Mouse (Mus musculus): Measurements from ENCODE around the gene Hist1h2ae. TPM values are rescaled to one million over a fixed set of nuclear protein-coding genes. Genes with fewer than 3 reads are reported as not detected.
"Not testable (repeated sequence)": the region's sequence is repeated elsewhere in the genome, so short reads cannot be mapped to it uniquely, and the experiment has no call there.

Gene Hist1h2ae
- polyA plus RNA-seq, 1 experiment, result 23.9 TPM

DNA sequence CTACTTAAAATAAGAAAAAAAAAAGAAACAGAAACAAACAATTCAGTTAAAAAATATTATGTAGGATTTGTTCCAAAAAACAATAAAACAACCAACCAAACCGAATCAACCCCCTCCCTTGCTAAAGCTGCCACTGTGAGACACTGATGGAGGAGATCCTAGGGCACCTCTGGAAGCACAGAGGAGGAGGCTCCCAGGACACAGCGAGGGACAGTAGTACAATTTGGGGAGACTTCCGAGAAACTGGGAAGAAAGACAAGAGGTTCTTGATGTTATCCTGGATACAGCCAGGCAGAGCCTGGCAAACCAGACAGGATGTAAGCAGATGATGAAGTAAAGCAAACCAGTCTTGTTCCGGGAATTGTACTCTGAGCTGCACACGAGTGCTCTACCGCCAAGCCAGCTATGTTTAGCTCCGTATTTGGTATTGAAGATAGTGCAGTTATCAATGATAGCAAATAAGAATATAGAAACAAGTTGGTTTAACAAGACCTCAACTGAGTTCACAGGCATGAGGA lies 32.2 kb upstream of the Hist1h2ae start:
- H3K4me1 ChIP-seq (ENCODE audit: control insufficient read depth, insufficient read depth, low read length), result no peaks in the 10 kb centered on the region; the same call in 1 of the 2 replicates
- TF ChIP-seq CTCF (IDR thresholded peaks at IDR 0.05; ENCODE audit: control insufficient read depth, insufficient read depth, low read length), result no peak
- 57% methylated on average over 7 of the region's 7 CpGs for WGBS
- H3K4me3 ChIP-seq (replicated peaks; ENCODE audit: control insufficient read depth, low read depth, low read length), result no peak overlapping the region
- H3K27ac ChIP-seq (ENCODE audit: control insufficient read depth, insufficient read depth, low read depth, low read length, poor library complexity), result no peak overlapping the region

DNA sequence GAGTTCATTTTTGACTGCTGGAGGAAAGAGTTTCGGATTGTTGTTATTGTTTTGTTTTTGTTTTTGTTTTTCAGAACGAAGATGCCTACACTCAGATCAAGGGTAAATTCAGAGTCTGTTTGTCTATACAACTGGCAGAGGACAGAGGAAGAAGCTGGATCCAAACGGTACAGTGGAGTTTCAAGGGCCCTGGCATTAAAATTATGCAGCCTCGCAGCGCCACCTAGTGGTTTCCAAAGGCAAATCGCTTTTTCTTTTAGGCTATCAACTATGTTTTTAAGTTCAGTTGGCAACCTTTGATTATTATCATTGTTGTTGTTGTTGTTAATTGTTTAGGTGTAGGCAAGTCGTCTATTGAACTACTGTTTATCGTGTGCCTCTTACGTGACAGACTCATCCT lies 26.9 kb upstream of the Hist1h2ae start:
- Histone ChIP-seq H3K4me3 (replicated peaks; ENCODE audit: control insufficient read depth, low read depth, low read length) (no peak overlapping the region), H3K27ac (ENCODE audit: control insufficient read depth, insufficient read depth, low read depth, low read length, poor library complexity) (no peak overlapping the region), H3K4me1 (ENCODE audit: control insufficient read depth, insufficient read depth, low read length) (peaks cover 2% of the 10 kb centered on the region; the same call in 1 of the 2 replicates)
- no peak for TF ChIP-seq POLR2A (IDR thresholded peaks at IDR 0.05; ENCODE audit: borderline replicate concordance, control insufficient read depth, low read depth, low read length)
- peak; percentile 66 for TF ChIP-seq CTCF (IDR thresholded peaks at IDR 0.05; ENCODE audit: control insufficient read depth, insufficient read depth, low read length)
- WGBS, result 9% methylated on average over 9 of the region's 9 CpGs

DNA sequence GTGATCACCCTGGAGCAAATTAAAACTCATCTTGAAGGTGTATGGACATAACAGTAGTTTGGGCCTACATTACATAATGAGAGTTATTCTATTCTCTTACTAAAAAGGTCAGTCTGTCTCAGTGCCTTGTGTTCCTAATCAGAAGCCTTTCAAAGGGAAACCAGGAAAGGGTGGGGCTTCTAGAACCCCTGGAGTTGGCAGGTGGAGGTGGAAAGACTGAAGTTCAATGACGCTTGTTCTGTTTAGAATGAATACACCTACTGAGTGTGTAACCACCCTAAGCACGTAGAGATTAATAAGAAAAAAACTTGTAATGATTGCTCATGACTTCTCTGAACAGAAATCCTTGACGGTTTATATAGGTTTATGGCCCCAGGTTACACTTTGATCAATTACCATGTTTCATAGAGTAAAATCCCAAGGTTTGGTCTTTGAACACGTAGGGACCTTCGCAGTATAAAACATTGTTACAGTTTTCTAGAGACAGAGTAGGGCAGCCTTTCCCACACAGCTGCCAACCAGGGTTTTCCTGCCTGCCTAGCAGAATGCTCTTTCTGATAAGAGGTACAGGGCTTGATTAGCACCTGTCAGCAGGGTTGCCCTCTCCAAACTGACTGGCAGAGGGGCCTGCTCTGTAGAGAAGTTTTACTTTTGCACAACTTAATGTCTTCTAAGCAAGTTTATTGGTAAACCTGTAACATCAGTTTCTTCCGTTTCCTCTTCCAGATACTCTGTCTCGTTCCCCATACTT lies 24.8 kb upstream of the Hist1h2ae start:
- WGBS, result 61% methylated on average over 7 of the region's 7 CpGs
- Histone ChIP-seq H3K4me1 (ENCODE audit: control insufficient read depth, insufficient read depth, low read length) (peaks cover 2% of the 10 kb centered on the region; the same call in 1 of the 2 replicates), H3K4me3 (replicated peaks; ENCODE audit: control insufficient read depth, low read depth, low read length) (no peak overlapping the region)

DNA sequence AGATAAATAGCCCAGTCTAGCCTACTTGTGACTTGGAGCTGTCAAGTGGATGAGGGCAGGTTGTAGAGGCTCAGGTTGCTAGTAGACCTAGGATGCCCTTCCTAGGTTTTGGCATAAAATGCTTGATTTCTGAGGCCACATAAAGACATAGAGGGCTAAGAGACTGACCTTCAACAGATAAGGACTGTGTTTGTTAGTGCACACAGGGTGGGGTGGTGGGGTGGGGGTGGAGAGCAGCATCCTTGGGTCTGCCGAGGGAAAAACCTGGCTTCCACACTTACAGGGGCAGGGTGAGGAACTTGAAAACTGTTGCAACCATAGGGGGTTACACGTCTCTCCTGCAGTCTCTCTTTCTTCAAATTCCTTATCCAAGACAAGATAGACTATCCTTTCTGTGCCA lies 24.2 kb upstream of the Hist1h2ae start:
- TF ChIP-seq POLR2A (IDR thresholded peaks at IDR 0.05; ENCODE audit: borderline replicate concordance, control insufficient read depth, low read depth, low read length) (no peak), CTCF (IDR thresholded peaks at IDR 0.05; ENCODE audit: control insufficient read depth, insufficient read depth, low read length) (no peak)
- WGBS, result 31% methylated on average over 2 of the region's 2 CpGs
- H3K4me1 ChIP-seq (ENCODE audit: control insufficient read depth, insufficient read depth, low read length), result peaks cover 2% of the 10 kb centered on the region; the same call in 1 of the 2 replicates
- H3K27ac ChIP-seq (ENCODE audit: control insufficient read depth, insufficient read depth, low read depth, low read length, poor library complexity), result peak overlapping the region; percentile 21; the same call in 1 of the 2 replicates
- H3K4me3 ChIP-seq (replicated peaks; ENCODE audit: control insufficient read depth, low read depth, low read length), result no peak overlapping the region

More for the DNA sequence above, 24.8 kb upstream of the Hist1h2ae start:
- TF ChIP-seq CTCF (IDR thresholded peaks at IDR 0.05; ENCODE audit: control insufficient read depth, insufficient read depth, low read length) (no peak), POLR2A (IDR thresholded peaks at IDR 0.05; ENCODE audit: borderline replicate concordance, control insufficient read depth, low read depth, low read length) (no peak)
- H3K27ac ChIP-seq (ENCODE audit: control insufficient read depth, insufficient read depth, low read depth, low read length, poor library complexity), result peak overlapping the region; percentile 0; the same call in 1 of the 2 replicates

DNA sequence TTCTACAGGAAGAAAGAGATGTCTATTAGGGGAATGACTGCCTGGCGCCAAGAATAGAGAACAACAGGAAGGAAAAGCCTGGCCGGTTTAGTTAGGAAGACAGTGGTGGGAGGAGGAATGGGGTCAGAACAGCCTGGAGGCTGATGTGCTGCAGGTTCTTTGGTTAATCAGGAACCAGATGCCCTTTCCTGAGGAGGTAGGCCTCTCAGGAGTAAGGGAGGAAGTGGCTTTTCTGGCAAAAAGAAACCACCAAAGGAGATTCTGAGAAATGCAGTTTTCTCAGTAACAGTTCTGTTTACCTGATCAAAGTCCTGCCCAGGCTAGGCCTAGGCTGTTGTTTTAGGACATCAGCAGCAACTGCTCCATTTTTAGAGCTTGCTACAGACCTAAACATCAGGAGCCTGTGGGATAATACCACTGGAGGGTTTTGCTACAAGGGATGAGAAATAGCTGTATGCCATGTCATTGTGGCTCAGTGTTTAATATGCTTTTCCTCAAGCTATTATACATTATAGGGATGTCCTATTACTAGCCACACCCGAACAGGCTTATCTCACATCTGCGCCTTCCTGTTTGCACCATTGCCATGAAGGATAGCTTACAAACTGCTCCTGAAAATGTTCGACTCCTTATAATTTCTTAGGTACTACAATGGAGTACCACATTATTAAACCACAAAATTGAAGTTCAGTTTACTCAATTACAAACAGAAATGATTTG lies 22.2 kb upstream of the Hist1h2ae start:
- Histone ChIP-seq H3K4me1 (ENCODE audit: control insufficient read depth, insufficient read depth, low read length) (peaks cover 2% of the 10 kb centered on the region; the same call in 1 of the 2 replicates), H3K4me3 (replicated peaks; ENCODE audit: control insufficient read depth, low read depth, low read length) (no peak overlapping the region), H3K27ac (ENCODE audit: control insufficient read depth, insufficient read depth, low read depth, low read length, poor library complexity) (no peak overlapping the region)
- 13% methylated on average over 5 of the region's 5 CpGs for WGBS
- TF ChIP-seq POLR2A (IDR thresholded peaks at IDR 0.05; ENCODE audit: borderline replicate concordance, control insufficient read depth, low read depth, low read length) (no peak), CTCF (IDR thresholded peaks at IDR 0.05; ENCODE audit: control insufficient read depth, insufficient read depth, low read length) (no peak)

DNA sequence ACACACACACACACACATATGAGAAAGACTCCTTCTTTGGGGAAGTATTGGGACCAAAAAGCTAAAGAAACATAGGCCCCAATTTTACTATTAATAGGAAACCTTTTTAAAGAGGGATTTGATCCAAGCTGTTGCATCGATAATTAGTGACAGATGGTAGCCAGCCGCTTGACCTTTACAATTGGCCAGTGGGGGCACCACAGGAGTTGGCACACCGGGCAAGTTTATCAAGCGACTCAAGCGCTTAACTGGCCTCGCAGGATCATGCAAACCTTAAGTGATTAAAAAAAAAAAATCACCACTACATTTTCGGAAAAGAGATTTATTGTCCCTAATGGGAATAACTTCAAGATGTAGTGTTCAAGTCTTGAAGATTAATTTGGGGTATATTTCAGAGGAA lies 21.6 kb upstream of the Hist1h2ae start:
- Histone ChIP-seq H3K27ac (ENCODE audit: control insufficient read depth, insufficient read depth, low read depth, low read length, poor library complexity) (no peak overlapping the region), H3K4me1 (ENCODE audit: control insufficient read depth, insufficient read depth, low read length) (peaks cover 3% of the 10 kb centered on the region; the same call in 1 of the 2 replicates), H3K4me3 (replicated peaks; ENCODE audit: control insufficient read depth, low read depth, low read length) (no peak overlapping the region)
- TF ChIP-seq CTCF (IDR thresholded peaks at IDR 0.05; ENCODE audit: control insufficient read depth, insufficient read depth, low read length) (no peak), POLR2A (IDR thresholded peaks at IDR 0.05; ENCODE audit: borderline replicate concordance, control insufficient read depth, low read depth, low read length) (no peak)
- WGBS, result 60% methylated on average over 7 of the region's 7 CpGs

DNA sequence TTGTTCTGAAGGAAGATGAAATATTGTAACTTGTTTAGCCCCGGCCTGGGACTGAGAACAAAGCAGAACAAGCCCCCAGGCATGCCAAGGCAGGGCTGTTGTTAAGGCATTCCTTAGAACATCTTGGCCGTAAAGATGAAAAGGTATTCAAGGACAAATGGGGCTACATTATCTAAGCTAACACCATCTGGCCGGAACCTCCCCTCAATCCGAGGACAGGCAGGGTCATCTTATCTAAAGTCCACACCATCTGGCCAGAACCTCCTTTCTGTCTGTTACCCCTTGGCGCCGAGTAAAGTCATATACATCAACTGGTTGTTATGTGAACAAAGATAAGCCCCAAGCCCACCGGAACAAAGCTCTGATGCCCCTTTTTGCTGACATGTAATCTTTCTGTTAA lies 20.9 kb upstream of the Hist1h2ae start:
- not testable (repeated sequence) for H3K4me1 ChIP-seq (ENCODE audit: control insufficient read depth, insufficient read depth, low read length); H3K27ac ChIP-seq (ENCODE audit: control insufficient read depth, insufficient read depth, low read depth, low read length, poor library complexity)
- 71% methylated on average over 7 of the region's 7 CpGs for WGBS

DNA sequence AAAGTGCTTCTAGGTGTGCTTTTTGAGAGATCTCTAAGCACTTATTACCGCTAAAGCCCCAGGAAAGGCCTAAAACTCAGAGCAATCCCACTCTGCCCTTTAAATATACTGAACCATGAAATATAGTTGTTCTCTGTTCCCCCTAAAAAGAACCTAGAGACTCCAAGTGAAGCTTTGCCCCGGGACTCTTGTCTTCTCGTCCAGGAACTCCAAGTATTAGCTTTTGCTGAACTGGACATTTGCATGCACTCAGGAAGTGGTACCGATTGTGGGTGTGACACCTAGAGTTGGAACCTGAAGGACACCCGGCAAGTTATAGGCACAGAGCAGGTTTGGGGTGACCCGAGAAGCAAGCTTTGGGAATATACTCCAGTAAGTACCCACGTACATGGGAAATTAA lies 20.2 kb upstream of the Hist1h2ae start:
- WGBS, result 89% methylated on average over 7 of the region's 7 CpGs
- peaks cover 3% of the 10 kb centered on the region; the same call in 1 of the 2 replicates for H3K4me1 ChIP-seq (ENCODE audit: control insufficient read depth, insufficient read depth, low read length)
- no peak overlapping the region for H3K4me3 ChIP-seq (replicated peaks; ENCODE audit: control insufficient read depth, low read depth, low read length)
- H3K27ac ChIP-seq (ENCODE audit: control insufficient read depth, insufficient read depth, low read depth, low read length, poor library complexity), result no peak overlapping the region
- TF ChIP-seq CTCF (IDR thresholded peaks at IDR 0.05; ENCODE audit: control insufficient read depth, insufficient read depth, low read length) (no peak), POLR2A (IDR thresholded peaks at IDR 0.05; ENCODE audit: borderline replicate concordance, control insufficient read depth, low read depth, low read length) (no peak)

More for the DNA sequence above, 20.9 kb upstream of the Hist1h2ae start:
- not testable (repeated sequence) for H3K4me3 ChIP-seq (replicated peaks; ENCODE audit: control insufficient read depth, low read depth, low read length)

Data from bone marrow, adult 2 months (tissue).